Mouse (Mus musculus) heart, postnatal 25 days (tissue): ENCODE results near the gene Olfr736. TPM values are rescaled to one million over a fixed set of nuclear protein-coding genes. Genes with fewer than 3 reads are reported as not detected.

Source experiments
- DNase-seq: peaks from one replicate; pipeline ENCODE4 v3.0.0; 2022; ENCODE audit warnings: low spot score
- intact Hi-C: fragments of 180-260 bp; cut with DNase I; formaldehyde crosslinking; loops from one replicate; pipeline ENCODE4 v1.15.1; 2025
- total RNA-seq, 2 experiments: library from RNA; stranded (reverse); gene quantifications; 2 replicates each; pipeline ENCODE4 v1.2.3; 2021

Gene Olfr736
- total RNA-seq, result not detected

DNA sequence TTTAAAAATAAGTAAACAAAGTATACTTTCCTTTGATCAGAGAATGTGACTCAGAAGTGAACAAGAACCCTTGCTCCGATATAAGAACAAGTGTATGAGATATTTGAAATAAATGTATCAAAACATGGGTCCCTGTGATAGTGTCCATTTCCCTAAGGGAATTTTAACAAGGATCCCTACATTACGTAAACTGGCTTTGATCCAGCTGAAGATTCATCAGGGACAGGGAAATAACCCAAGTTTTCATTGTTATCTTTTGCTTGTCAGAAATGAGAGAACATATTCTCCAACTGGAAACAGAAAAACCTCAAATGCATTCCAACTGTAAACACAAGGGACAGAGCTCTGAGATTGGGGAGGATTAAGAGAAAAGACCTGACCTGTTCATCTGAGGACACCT lies at the start of gene Olfr736:
Gene Olfr736, plus strand, starts transcription at position 301 of the 400 bp plus-strand sequence.
- DNase-seq, result no peak
- intact Hi-C loops, result no loop called here

DNA sequence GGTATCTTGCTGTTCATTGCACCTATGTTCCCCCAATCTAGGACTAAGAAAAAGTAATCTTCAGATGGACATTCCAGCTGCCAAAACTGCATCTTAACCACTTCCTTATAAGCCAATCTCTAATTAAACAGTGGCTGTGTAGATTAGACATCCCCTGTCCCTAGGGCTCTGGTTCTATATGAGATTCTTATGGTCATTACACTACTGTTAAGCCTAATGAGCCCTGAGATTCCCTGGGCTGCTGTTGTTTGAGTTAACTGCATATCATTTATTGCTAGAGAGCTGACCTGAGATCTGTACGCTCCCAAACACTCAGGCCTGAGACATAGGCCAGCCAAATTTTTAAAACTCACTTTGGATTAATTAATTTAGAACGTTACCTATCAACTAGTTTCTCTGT lies 32.2 kb upstream of the Olfr736 start, which contains the start of gene Olfr735:
Gene Olfr735, minus strand, starts transcription at position 77 of the 400 bp plus-strand sequence.
- intact Hi-C loops, result no loop called here
- no peak for DNase-seq

DNA sequence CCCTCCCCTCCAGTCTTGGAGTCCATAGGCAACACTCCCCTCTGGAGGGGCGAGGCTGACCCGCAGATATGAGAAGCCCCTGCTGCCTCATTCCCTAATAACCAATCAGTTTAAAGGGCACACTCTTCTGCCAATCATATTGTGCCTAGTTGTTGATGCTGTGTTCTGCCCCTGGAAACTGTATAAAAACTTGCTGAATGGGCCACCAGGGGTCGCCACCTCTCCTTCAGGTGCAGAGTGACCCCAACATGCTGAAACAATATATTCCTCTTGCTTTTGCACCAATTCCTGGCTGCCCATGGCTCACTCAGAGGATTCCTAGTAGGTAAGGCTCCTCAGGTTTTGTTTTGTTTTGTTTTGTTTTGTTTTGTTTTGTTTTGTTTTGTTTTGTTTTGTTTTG lies 28.5 kb upstream of the Olfr736 start:
- intact Hi-C loops, result no loop called here

DNA sequence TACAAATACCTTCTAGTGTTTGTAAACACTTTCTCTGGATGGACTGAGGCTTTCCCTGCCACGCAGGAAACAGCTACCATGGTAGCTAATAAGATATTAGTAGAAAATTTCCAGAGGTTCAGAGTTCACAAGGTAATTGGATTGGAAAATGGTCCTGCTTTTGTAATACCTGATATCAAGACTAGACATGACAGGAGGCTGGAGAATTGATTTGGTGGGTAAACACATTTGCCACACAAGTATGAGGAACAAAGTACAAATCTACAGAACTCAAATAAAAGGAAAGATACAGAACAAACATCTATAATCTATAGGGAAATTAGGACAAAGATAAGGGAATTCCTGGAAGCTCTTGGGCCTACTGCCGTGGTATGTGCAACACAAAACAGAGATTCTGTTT lies 24.2 kb upstream of the Olfr736 start:
- no peak for DNase-seq
- intact Hi-C loops, result no loop called here

More for the DNA sequence above, 28.5 kb upstream of the Olfr736 start:
- no peak for DNase-seq

DNA sequence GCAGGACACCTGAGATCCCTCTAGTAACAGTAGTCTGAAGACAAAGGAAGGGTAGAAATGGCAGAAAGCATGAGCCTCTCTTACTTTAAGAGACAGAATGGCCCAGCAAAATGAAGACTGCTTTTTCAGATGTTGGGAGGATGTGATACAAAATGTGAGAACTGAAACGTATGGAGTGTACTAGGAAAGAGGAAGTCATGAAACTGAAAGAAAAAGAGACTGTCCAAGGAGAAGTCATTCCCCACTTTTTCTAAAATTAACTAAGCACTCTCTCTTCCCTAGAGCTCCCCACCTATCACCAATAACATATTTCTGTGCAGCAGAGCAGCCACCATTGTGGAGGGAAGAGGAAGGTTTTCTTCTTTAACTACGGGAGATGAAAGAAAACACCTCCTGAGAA lies 23.4 kb upstream of the Olfr736 start, which contains the start of gene Tlr11:
Gene Tlr11, plus strand, starts transcription at position 322 of the 400 bp plus-strand sequence.
- intact Hi-C loops, result no loop called here
- no peak for DNase-seq

DNA sequence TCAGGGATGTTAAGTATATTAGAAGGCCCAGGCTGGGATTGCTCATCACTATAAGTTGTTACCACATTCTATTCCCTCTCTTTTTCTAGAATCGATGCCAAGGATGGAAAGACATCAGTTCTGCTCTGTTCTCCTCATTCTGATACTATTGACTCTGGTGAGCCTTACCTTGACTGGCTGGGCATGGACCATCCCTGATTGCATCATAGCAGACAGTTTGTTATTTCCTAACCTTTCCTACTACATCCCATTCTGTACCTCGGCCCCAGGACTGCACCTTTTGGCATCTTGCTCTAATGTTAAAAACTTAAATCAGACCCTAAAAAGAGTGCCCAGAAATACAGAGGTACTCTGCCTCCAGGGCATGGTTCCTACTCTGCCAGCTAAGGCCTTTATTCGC lies 20.5 kb upstream of the Olfr736 start:
- DNase-seq, result no peak
- intact Hi-C loops, result no loop called here

DNA sequence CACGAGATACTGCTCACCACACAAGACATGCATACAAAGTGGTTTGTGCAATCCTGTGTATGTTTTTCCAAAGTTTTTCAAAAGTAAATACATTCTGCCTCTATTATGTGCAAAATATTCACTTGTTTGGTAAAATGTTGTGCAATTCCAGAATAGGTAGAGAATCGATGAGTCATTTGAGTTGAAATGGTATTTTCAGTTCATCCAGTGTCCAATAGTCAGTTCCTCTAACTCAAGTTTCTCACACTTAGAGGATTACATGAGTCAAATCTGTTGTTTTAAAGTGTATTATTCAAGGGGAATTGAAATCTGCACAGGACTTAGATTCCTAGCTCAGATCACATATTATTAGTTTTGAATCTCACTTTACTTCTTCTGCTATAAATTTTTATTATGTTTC lies 17.4 kb upstream of the Olfr736 start:
- no peak for DNase-seq
- intact Hi-C loops, result no loop called here

DNA sequence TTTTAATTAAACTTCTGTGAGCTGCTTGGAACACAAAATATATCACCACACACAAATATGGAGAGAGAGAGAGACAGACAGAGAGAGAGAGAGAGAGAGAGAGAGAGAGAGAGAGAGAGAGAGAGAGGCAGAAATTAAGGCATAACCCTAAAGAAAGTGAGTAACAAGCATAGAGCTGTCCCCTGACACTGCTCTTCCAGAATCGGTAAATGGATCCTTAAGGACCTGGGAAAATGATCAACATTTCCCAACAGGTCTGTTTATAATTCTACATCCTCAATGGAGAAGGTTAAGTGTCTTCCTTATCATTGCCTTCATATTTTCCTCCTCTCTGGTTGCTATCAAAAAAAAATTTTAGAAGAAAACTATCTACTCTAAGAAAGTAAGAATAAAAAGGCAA lies 26.3 kb downstream of the Olfr736 start, which contains the start of gene Olfr738:
Gene Olfr738, plus strand, starts transcription at position 301 of the 400 bp plus-strand sequence.
- intact Hi-C loops, result no loop called here
- no peak for DNase-seq

DNA sequence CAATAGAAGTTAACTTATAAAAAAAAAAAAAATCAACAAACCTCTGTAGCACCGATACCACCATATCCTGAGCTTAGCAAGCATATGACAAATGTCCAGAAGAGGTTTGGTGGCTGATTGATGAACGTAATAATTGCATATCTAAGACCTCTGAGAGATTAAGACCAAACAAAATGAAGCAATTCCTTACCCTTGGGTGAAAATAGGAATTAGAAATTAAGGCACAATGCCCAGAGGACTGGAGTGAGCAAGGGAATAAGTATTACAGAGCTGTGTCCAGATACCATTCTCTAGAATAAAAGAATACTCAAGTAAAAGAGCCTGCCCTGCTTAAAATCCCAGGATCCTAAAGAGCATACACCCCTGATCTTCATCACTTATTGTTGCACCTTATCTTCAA lies 37.4 kb downstream of the Olfr736 start, which contains the start of gene Olfr739:
Gene Olfr739, plus strand, starts transcription at position 301 of the 400 bp plus-strand sequence.
- intact Hi-C loops, result no loop called here
- DNase-seq, result no peak

Other genes starting within 250 kb of the Olfr736 start
- gene Olfr728, start 238.5 kb upstream of the Olfr736 start, total RNA-seq, result not detected
- gene Olfr729, start 228.3 kb upstream of the Olfr736 start, total RNA-seq, result not detected
- gene Olfr730, start 193.0 kb upstream of the Olfr736 start, total RNA-seq, result not detected
- gene Olfr731, start 139.3 kb upstream of the Olfr736 start, total RNA-seq, result not detected
- not detected for gene Olfr732, start 97.0 kb upstream of the Olfr736 start, total RNA-seq
- not detected for gene Olfr733, start 79.6 kb upstream of the Olfr736 start, total RNA-seq
- gene Olfr734, start 54.4 kb upstream of the Olfr736 start, total RNA-seq, result not detected
- gene Olfr735, start 32.3 kb upstream of the Olfr736 start, total RNA-seq, result not detected
- gene Tlr11, start 23.2 kb upstream of the Olfr736 start, total RNA-seq, result not detected
- gene Olfr738, start 26.4 kb downstream of the Olfr736 start, total RNA-seq, result not detected
- gene Olfr739, start 37.5 kb downstream of the Olfr736 start, total RNA-seq, result not detected
- gene Olfr740, start 64.4 kb downstream of the Olfr736 start, total RNA-seq, result not detected
- not detected for gene Olfr741, start 91.6 kb downstream of the Olfr736 start, total RNA-seq
- gene Olfr742, start 122.4 kb downstream of the Olfr736 start, total RNA-seq, result not detected
- not detected for gene Olfr743, start 140.7 kb downstream of the Olfr736 start, total RNA-seq
- not detected for gene Olfr744, start 233.7 kb downstream of the Olfr736 start, total RNA-seq